Mouse (Mus musculus) CH12.LX (cell line): ENCODE results near the gene Dab2.

ENCODE experiments used
- BHLHE40 ChIP-seq: IDR thresholded peaks from 2 replicates; pipeline ENCODE4 v1.6.1; 2011; ENCODE audit warnings: mild to moderate bottlenecking, low read depth, low read length, improper control_type of control experiment
- CTCF ChIP-seq, 2 experiments: IDR thresholded peaks in 1 of 2; conservative IDR thresholded peaks in 1 of 2; 2 replicates each; pipeline ENCODE4 v1.5.1; 2011 to 2012; ENCODE audit warnings: low read depth in 2 of 2, low read length in 2 of 2, improper control_type of control experiment in 1 of 2, inconsistent platforms in 1 of 2, mild to moderate bottlenecking in 1 of 2, moderate library complexity in 1 of 2
- E2F4 ChIP-seq: IDR thresholded peaks from 2 replicates; pipeline ENCODE4 v1.6.1; 2011; ENCODE audit warnings: low read depth, low read length, improper control_type of control experiment; ENCODE audit not compliant: insufficient replicate concordance
- EP300 ChIP-seq: IDR thresholded peaks from 2 replicates; pipeline ENCODE4 v1.6.1; 2011; ENCODE audit warnings: low read length, improper control_type of control experiment
- JUND ChIP-seq: conservative IDR thresholded peaks from 2 replicates; pipeline ENCODE4 v1.6.1; 2011; ENCODE audit warnings: low read depth, low read length, improper control_type of control experiment
- NELFE ChIP-seq: IDR thresholded peaks from 2 replicates; pipeline ENCODE4 v1.6.1; 2011; ENCODE audit warnings: low read depth, low read length, improper control_type of control experiment
- NRF1 ChIP-seq: IDR thresholded peaks from 2 replicates; pipeline ENCODE4 v1.6.1; 2014; ENCODE audit warnings: low read depth, mild to moderate bottlenecking, inconsistent platforms, low read length, improper control_type of control experiment, moderate library complexity
- POLR2A ChIP-seq: IDR thresholded peaks from 2 replicates; pipeline ENCODE4 v1.6.1; 2011; ENCODE audit warnings: low read depth, mild to moderate bottlenecking, improper control_type of control experiment, low read length
- SMC3 ChIP-seq: IDR thresholded peaks from 2 replicates; pipeline ENCODE4 v1.6.1; 2011; ENCODE audit warnings: low read depth, low read length, improper control_type of control experiment
- ZMIZ1 ChIP-seq: IDR thresholded peaks from 2 replicates; pipeline ENCODE4 v1.6.1; 2012; ENCODE audit warnings: low read depth, mild to moderate bottlenecking, inconsistent platforms, low read length, improper control_type of control experiment
- ZNF384 ChIP-seq: IDR thresholded peaks from 2 replicates; pipeline ENCODE4 v1.6.1; 2012; ENCODE audit warnings: low read depth, low read length, improper control_type of control experiment, inconsistent platforms

DNA sequence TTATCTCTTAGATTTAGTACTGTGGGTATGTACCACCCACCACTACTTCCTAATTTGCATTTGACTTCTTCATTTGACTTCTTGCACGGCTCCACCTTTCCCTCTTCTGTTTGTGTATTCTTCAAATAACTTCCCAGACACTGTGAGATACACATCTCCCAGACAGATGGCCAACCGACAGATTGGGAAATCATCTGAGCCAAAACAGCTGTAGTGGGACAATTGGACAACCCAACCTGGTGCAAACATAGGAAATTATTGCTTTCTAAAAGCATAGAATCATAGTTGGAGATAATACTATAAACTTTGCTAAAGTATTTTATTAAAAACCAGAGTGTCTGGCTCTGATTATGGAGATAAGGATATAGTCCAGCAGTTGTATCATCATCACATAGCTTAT lies 3.5 kb upstream of the Dab2 start:
- TF ChIP-seq ZMIZ1 (no peak), CTCF (conservative IDR thresholded peaks at IDR 0.05 in 1 of 2, IDR thresholded peaks at IDR 0.05 in 1 of 2; ENCODE audit: low read depth in 2 of 2, low read length in 2 of 2) (no peak), NELFE (no peak), POLR2A (no peak), ZNF384 (no peak), NRF1 (no peak), EP300 (no peak), SMC3 (no peak), JUND (no peak), BHLHE40 (no peak), E2F4 (no peak)
